Mouse (Mus musculus) liver, embryonic 15.5 days (tissue): Measurements from ENCODE around the gene Lix1l. TPM values are rescaled to one million over a fixed set of nuclear protein-coding genes. Genes with fewer than 3 reads are reported as not detected.
A peak's percentile ranks its signal among the peaks of the same experiment; 100 is the strongest.

ENCODE experiments used
- ATAC-seq: fragments of 200-750 bp; cut with Nextera tagmentation; 2 replicates; pipeline ENCODE4 v1.8.0; 2017; ENCODE audit warnings: moderate number of reproducible peaks, mild to moderate bottlenecking, moderate library complexity; ENCODE audit not compliant: insufficient read depth
- H3K27ac ChIP-seq: fragments of 300-500 bp; sonication (generic); replicated peaks from 2 replicates; pipeline ENCODE4 v1.5.1; 2015; ENCODE audit warnings: mild to moderate bottlenecking, inconsistent platforms
- H3K27me3 ChIP-seq: fragments of 300-500 bp; sonication (generic); 2 replicates; pipeline ENCODE4 v1.6.1; 2015; ENCODE audit warnings: mild to moderate bottlenecking, inconsistent platforms
- H3K36me3 ChIP-seq: fragments of 300-500 bp; sonication (generic); replicated peaks from 2 replicates; pipeline ENCODE4 v1.6.1; 2015; ENCODE audit warnings: moderate library complexity, mild to moderate bottlenecking, inconsistent platforms
- H3K4me1 ChIP-seq: fragments of 300-500 bp; sonication (generic); replicated peaks from 2 replicates; pipeline ENCODE4 v1.6.1; 2015; ENCODE audit warnings: inconsistent platforms
- H3K4me2 ChIP-seq: fragments of 300-500 bp; sonication (generic); 2 replicates; pipeline ENCODE4 v1.6.1; 2015; ENCODE audit warnings: moderate library complexity, mild to moderate bottlenecking, inconsistent platforms
- H3K4me3 ChIP-seq: fragments of 300-500 bp; sonication (generic); replicated peaks from 2 replicates; pipeline ENCODE4 v1.5.1; 2015; ENCODE audit warnings: mild to moderate bottlenecking, inconsistent platforms
- H3K9ac ChIP-seq: fragments of 300-500 bp; sonication (generic); 2 replicates; pipeline ENCODE4 v1.6.1; 2015; ENCODE audit warnings: moderate library complexity, mild to moderate bottlenecking, inconsistent platforms
- H3K9me3 ChIP-seq: fragments of 300-500 bp; sonication (generic); replicated peaks from 2 replicates; pipeline ENCODE4 v1.6.1; 2016; ENCODE audit warnings: inconsistent platforms
- WGBS: fragments of 180-500 bp; shearing (Covaris S2); methylation state at CpG from one replicate; pipeline ENCODE4 v1.1.7; 2015; ENCODE audit warnings: mixed read lengths; ENCODE audit not compliant: insufficient replicate concordance; 5-methylcytosine and 5-hydroxymethylcytosine counted together
- polyA plus RNA-seq: library from polyadenylated mRNA; unstranded; fragments of >200 nt; fragmentation: Nextera tagmentation; extraction: Ambion mirVana; gene quantifications from 2 replicates; pipeline ENCODE4 v1.2.1, GENCODE M21; 2015

The Lix1l gene
- polyA plus RNA-seq, 1 experiment from 2014 or later: 0.64 TPM

GRCm38 (mm10) chr3:96566661-96567450, 34.1 kb upstream of the Lix1l start:
- Histone ChIP-seq H3K9me3 (no peaks in the 10 kb centered on the region), H3K9ac (no peak overlapping the region), H3K27ac (no peak overlapping the region), H3K36me3 (no peaks in the 10 kb centered on the region), H3K4me2 (no peak overlapping the region), H3K4me3 (no peak overlapping the region), H3K4me1 (peaks cover 55% of the 10 kb centered on the region), H3K27me3 (no peaks in the 10 kb centered on the region)
- WGBS: 58% methylated on average over 8 of the region's 8 CpGs
- ATAC-seq: no peak

DNA sequence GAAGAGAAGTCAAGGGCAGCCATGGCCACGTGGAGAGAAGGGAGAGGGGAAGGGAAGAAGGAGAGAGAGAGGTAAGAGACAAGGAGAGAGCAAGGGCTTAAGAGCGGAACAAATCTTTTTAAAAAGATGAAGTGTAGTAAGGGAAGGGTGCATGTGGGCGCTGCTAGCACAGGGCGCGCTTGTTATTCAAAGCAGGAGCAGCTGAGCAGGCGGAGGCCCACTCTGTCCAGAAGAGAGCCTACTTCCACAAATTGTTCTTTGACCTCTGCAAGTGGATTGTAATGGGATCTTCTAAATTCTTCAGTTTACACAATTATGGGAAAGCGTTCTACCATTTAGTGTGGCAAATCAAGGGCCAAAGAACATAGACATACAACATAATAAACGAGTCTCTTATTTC, 32.3 kb upstream of the Lix1l start:
- WGBS: 72% methylated on average over 8 of the region's 8 CpGs
- no peaks in the 10 kb centered on the region for H3K36me3 ChIP-seq
- H3K4me1 ChIP-seq: peaks cover 56% of the 10 kb centered on the region
- H3K4me3 ChIP-seq: no peak overlapping the region
- H3K27me3 ChIP-seq: no peaks in the 10 kb centered on the region
- ATAC-seq: no peak
- no peak overlapping the region for H3K4me2 ChIP-seq
- H3K9ac ChIP-seq: no peak overlapping the region
- H3K9me3 ChIP-seq: no peaks in the 10 kb centered on the region
- H3K27ac ChIP-seq: no peak overlapping the region

GRCm38 (mm10) chr3:96569506-96569905, 31.4 kb upstream of the Lix1l start:
- 82% methylated on average over 13 of the region's 13 CpGs for WGBS
- Histone ChIP-seq H3K9ac (no peak overlapping the region), H3K36me3 (no peaks in the 10 kb centered on the region), H3K27me3 (no peaks in the 10 kb centered on the region), H3K4me3 (no peak overlapping the region), H3K27ac (no peak overlapping the region), H3K4me1 (peaks cover 56% of the 10 kb centered on the region), H3K4me2 (no peak overlapping the region), H3K9me3 (no peaks in the 10 kb centered on the region)
- no peak for ATAC-seq

DNA sequence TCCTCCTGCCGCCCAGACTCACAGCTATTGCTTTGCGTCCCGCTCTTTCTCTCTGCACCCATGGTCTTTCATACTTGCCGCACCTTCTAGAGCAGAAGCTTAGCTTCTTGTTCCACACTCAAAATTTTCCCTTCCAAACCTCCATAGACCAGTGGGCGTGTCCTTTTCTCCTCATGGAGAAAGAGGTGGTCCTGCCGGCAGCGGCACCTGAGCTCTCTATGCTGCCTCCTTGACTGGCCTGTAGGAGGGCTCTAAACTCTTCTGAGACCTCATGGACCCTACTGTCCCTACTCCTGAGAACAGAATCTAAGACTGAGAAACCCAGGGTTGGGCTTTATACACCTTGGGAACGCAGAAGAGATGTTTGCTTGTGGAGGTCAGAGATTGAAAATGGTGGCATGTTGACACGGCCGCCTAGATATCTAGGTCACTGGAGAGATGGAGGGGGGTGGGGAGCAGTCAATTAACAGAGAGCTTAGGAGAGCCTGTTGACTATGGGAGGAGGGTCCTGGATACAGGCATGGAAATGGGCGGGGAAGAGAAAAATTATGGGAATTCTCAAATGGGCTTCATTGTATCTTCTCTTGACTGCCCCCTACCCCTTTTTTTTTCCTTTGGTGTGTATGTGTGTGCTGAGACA, 30.9 kb upstream of the Lix1l start:
- H3K9ac ChIP-seq: no peak overlapping the region
- H3K27ac ChIP-seq: 0 out of 2 replicates have a peak overlapping the region, but pooled peaks have one; percentile 10
- H3K4me1 ChIP-seq: peaks cover 52% of the 10 kb centered on the region
- no peak overlapping the region for H3K4me2 ChIP-seq
- no peaks in the 10 kb centered on the region for H3K27me3 ChIP-seq
- ATAC-seq: no peak
- no peaks in the 10 kb centered on the region for H3K36me3 ChIP-seq
- no peaks in the 10 kb centered on the region for H3K9me3 ChIP-seq
- WGBS: 68% methylated on average over 11 of the region's 11 CpGs
- H3K4me3 ChIP-seq: no peak overlapping the region

DNA sequence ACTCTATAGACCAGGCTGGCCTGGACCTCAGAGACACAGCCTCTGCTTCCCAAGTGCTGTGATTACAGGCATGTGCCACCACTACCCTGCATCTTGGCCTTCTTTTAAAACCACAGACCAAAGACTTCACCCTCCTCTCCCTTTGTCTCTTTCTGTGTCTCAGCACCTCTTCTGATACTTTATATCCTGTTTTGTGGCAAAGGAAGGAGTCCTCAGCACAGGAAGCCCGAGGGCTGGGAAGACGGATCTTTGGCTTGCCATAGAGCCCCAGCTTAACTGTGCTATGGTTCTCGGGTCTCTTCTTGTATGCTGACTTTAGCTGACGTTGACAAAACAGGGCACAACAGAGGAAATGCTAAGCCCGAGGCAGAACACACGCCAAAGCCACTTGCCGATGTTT, 30.3 kb upstream of the Lix1l start:
- Histone ChIP-seq H3K27ac (peak overlapping the region; percentile 10; the same call in 1 of the 2 replicates), H3K9me3 (no peaks in the 10 kb centered on the region), H3K36me3 (no peaks in the 10 kb centered on the region), H3K9ac (no peak overlapping the region), H3K4me1 (peaks cover 53% of the 10 kb centered on the region), H3K4me3 (no peak overlapping the region), H3K4me2 (no peak overlapping the region), H3K27me3 (no peaks in the 10 kb centered on the region)
- WGBS: 38% methylated on average over 7 of the region's 7 CpGs
- ATAC-seq: no peak

GRCm38 (mm10) chr3:96571336-96571735, 29.6 kb upstream of the Lix1l start:
- H3K4me1 ChIP-seq: peaks cover 54% of the 10 kb centered on the region
- no peaks in the 10 kb centered on the region for H3K27me3 ChIP-seq
- no peak for ATAC-seq
- no peaks in the 10 kb centered on the region for H3K36me3 ChIP-seq
- no peak overlapping the region for H3K4me2 ChIP-seq
- H3K9ac ChIP-seq: no peak overlapping the region
- H3K27ac ChIP-seq: peak overlapping the region; percentile 0
- H3K9me3 ChIP-seq: no peaks in the 10 kb centered on the region
- H3K4me3 ChIP-seq: no peak overlapping the region
- WGBS: 49% methylated on average over 2 of the region's 2 CpGs

DNA sequence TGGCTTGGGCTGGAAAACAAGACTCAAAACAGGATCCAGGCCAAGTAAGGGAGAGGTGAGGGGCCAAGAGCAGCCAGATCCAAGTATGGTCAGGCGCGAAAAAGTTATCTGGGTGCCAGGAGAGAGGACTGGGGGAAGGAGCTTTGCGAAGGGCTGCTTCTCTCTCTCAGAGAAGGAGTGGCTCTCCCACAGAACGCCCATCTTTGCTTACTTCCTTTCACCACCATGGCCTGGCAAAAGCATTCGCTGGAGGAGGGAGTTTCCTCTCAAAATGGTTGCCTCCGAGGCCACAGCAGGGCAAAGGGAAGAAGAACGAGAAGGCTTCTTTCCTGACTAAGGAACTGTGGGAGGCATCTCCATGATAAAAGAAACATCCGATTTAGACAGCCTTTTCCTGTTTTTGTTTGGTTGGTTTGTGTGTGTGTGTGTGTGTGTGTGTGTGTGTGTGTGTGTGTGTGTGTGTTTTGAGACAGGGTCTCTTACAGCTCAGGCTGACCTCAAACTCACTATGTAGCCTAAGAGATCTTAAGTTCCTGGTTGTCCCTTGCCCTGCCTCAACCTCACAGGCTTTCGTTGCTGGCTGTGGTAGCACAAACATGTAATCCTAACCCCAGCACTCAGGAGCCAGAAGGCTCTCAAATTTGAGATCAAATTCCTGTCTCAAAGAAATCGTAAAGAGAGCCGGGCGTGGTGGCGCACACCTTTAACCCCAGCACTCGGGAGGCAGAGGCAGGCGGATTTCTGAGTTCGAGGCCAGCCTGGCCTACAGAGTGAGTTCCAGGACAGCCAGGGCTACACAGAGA, 28.9 kb upstream of the Lix1l start:
- WGBS: 50% methylated on average over 16 of the region's 16 CpGs
- no peak overlapping the region for H3K4me2 ChIP-seq
- H3K9ac ChIP-seq: no peak overlapping the region
- H3K27me3 ChIP-seq: no peaks in the 10 kb centered on the region
- H3K4me3 ChIP-seq: no peak overlapping the region
- no peaks in the 10 kb centered on the region for H3K9me3 ChIP-seq
- no peaks in the 10 kb centered on the region for H3K36me3 ChIP-seq
- no peak for ATAC-seq
- H3K4me1 ChIP-seq: peaks cover 54% of the 10 kb centered on the region
- peak overlapping the region; percentile 0 for H3K27ac ChIP-seq

DNA sequence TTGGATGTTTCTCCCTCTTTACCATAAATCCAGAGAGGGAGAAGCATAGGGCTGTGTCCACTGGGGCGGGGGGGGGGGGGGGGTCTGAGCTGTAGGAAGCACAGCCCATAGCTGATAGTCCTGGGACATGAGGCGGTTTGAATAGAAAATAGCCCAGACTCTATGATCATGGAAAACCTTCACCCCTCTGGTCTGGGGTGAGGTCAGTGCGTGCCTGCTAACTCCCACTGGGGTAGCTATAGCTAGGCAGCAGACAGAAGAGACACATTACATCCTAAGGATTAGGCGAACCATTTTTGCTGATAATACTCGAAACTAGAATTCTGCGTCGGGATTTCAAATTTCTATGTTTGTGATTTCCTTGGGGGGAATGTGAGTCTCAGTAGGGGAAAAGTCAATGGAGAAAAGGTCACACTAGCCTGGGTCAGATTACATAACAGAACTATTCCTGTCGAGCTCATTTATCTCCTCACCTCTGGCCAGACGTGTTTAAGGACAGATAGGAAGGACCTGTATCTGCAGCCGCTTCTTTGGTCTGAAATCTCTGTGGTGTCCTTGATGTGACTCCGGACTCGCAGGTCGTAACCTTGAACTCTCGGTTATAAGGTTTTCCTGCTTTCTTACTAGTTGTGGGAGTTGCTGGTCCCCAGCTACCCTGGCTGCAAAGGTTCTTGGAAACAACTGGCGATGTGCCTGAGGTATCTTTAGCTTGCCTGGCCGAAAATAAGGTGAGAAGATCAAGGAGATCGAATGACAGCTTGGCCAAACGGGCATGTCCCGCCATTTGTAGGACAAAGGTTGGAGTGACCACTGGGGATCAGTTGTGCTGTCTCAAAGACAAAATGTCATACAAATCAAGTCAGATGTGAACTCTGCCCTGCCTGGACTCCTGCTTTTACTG, 27.1 kb upstream of the Lix1l start:
- Histone ChIP-seq H3K9ac (no peak overlapping the region), H3K36me3 (no peaks in the 10 kb centered on the region), H3K4me1 (peaks cover 54% of the 10 kb centered on the region), H3K27ac (peak overlapping the region; percentile 3; the same call in 1 of the 2 replicates), H3K9me3 (no peaks in the 10 kb centered on the region), H3K4me2 (no peak overlapping the region), H3K27me3 (no peaks in the 10 kb centered on the region), H3K4me3 (no peak overlapping the region)
- no peak for ATAC-seq
- 57% methylated on average over 19 of the region's 19 CpGs for WGBS

- peaks cover 60% of the 10 kb centered on the region for H3K4me1 ChIP-seq
These were observed 25.5 kb upstream of the Lix1l start for GRCm38 (mm10) chr3:96575272-96575984.

More at GRCm38 (mm10) chr3:96575272-96575984, 25.5 kb upstream of the Lix1l start:
- Histone ChIP-seq H3K27me3 (no peaks in the 10 kb centered on the region), H3K27ac (peak overlapping the region; percentile 68), H3K9ac (no peak overlapping the region), H3K9me3 (no peaks in the 10 kb centered on the region), H3K4me3 (no peak overlapping the region), H3K4me2 (peak overlapping the region; percentile 68; the same call in 1 of the 2 replicates), H3K36me3 (no peaks in the 10 kb centered on the region)
- 75% methylated on average over 8 of the region's 8 CpGs for WGBS
- no peak for ATAC-seq
